ENCODE assay signal across 7 mouse cellular contexts in the genomic region with DNA sequence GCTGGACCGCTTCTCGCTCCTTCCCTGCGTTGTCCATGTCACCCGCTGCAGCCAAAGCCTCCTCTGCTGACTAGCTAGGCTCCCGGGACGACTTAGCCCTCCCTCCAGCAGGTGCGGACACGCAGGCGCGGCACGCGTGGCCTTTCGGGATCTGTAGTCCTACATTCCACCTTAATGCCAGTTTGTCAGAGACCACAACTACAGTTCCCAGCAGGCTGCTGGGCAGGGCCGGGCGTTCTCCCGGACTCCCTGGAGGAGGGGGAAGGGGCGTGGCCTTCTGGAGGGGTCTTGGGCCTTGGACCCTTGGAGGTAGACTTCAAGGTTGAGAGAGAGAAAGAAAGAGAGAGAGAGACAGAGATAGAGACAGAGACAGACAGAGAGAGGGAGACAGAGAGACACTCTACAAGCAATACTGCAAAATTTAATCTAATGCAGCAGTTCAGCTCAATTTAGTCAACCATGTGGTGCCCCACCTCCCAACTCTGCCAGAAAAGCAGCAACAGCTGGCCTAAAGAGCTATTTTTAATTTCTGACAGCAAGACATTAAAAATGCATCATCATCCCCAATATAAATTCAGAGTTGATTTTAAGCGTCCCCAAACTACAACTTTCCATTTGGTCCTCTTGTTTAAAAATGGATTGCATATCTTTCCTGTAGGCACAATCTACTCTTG. TPM values are rescaled to one million over a fixed set of nuclear protein-coding genes. Genes with fewer than 3 reads are reported as not detected.
A peak's percentile ranks its signal among the peaks of the same experiment; 100 is the strongest.
DNase-seq lines count a peak whose midpoint lies in the region; ATAC-seq and TF ChIP-seq lines count a peak whose summit lies in the region.

A gene (minus strand): TSS at position 141 of the 674 bp plus-strand sequence.

- 5% methylated on average over 18 of the region's 18 CpGs for WGBS in embryonic facial prominence, embryonic 14.5 days
- 4% methylated on average over 18 of the region's 18 CpGs for WGBS in heart, adult 2 months
- 5% methylated on average over 18 of the region's 18 CpGs for WGBS in kidney, adult 2 months
- 4% methylated on average over 18 of the region's 18 CpGs for WGBS in limb, embryonic 11.5 days
- WGBS in midbrain, embryonic 13.5 days: 4% methylated on average over 18 of the region's 18 CpGs

- 0 out of 2 replicates have a peak, but pooled peaks cover 4% of the 10 kb centered on the region for H3K9me3 ChIP-seq in embryonic facial prominence, embryonic 14.5 days (ENCODE audit: control insufficient read depth, low read length)
- no peaks in the 10 kb centered on the region; the same call in 1 of the 2 replicates for H3K9me3 ChIP-seq in limb, embryonic 11.5 days (ENCODE audit: control insufficient read depth, low read length)
- H3K9me3 ChIP-seq in midbrain, embryonic 13.5 days: no peaks in the 10 kb centered on the region

- peak; percentile 77 to 89 for DNase-seq in adrenal gland, postnatal 4 days (ENCODE audit: low spot score in 2 of 2)
- DNase-seq in embryonic facial prominence, embryonic 14.5 days (ENCODE audit: low spot score): peak; percentile 98
- peak; percentile 92 to 94 for DNase-seq in heart, adult 2 months
- DNase-seq in kidney, adult 2 months: peak; percentile 97
- DNase-seq in limb, embryonic 11.5 days (ENCODE audit: low spot score): peak; percentile 94
- DNase-seq in spleen, adult 12 weeks (ENCODE audit: low spot score): peak; percentile 13

- H3K79me2 ChIP-seq in heart, adult 2 months (replicated peaks; ENCODE audit: control insufficient read depth, insufficient read depth, low read length): no peaks in the 10 kb centered on the region

- H3K4me2 ChIP-seq in embryonic facial prominence, embryonic 14.5 days (ENCODE audit: low read depth, low read length): peak within 1 kb of the TSS; percentile 76
- peak within 1 kb of the TSS; percentile 87 for H3K4me2 ChIP-seq in limb, embryonic 11.5 days (ENCODE audit: low read depth, severe bottlenecking)
- H3K4me2 ChIP-seq in midbrain, embryonic 13.5 days (replicated peaks): peak within 1 kb of the TSS; percentile 90

- TF ChIP-seq POLR2A in heart, adult 2 months (IDR thresholded peaks at IDR 0.05; ENCODE audit: insufficient read depth, low read depth, low read length): peak; percentile 95
- TF ChIP-seq POLR2A in kidney, adult 2 months (IDR thresholded peaks at IDR 0.05; ENCODE audit: low read depth, low read length): peak; percentile 95

- no peaks in the 10 kb centered on the region for H3K36me3 ChIP-seq in embryonic facial prominence, embryonic 14.5 days (ENCODE audit: control insufficient read depth, insufficient read depth, low read length)
- H3K36me3 ChIP-seq in heart, adult 2 months (ENCODE audit: control insufficient read depth, insufficient read depth, low read length): peaks cover 2% of the 10 kb centered on the region
- H3K36me3 ChIP-seq in kidney, adult 2 months (ENCODE audit: control insufficient read depth, insufficient read depth, low read length): no peaks in the 10 kb centered on the region
- no peaks in the 10 kb centered on the region for H3K36me3 ChIP-seq in limb, embryonic 11.5 days (ENCODE audit: control insufficient read depth, insufficient read depth, low read length)
- no peaks in the 10 kb centered on the region for H3K36me3 ChIP-seq in midbrain, embryonic 13.5 days

- TF ChIP-seq CTCF in heart, adult 2 months (IDR thresholded peaks at IDR 0.05): peak; percentile 12
- TF ChIP-seq CTCF in kidney, adult 2 months (conservative IDR thresholded peaks at IDR 0.05; ENCODE audit: insufficient read depth, insufficient read length, low read depth, low read length): no peak

- H3K9ac ChIP-seq in embryonic facial prominence, embryonic 14.5 days (ENCODE audit: low read depth, low read length): peak within 1 kb of the TSS; percentile 79
- H3K9ac ChIP-seq in heart, adult 2 months (ENCODE audit: low read depth, low read length): peak within 1 kb of the TSS; percentile 72
- peak within 1 kb of the TSS; percentile 72 for H3K9ac ChIP-seq in limb, embryonic 11.5 days (ENCODE audit: low read length)
- peak within 1 kb of the TSS; percentile 90 for H3K9ac ChIP-seq in midbrain, embryonic 13.5 days (replicated peaks)

- intact Hi-C loops in heart, adult 2 months (cut with DNase I): loop anchor here (5.0 kb wide), 1 partner anchor 50 kb away; a partner anchor contains a TSS

- ATAC-seq in embryonic facial prominence, embryonic 14.5 days (ENCODE audit: low read depth): peak; percentile 100
- peak; percentile 99 for ATAC-seq in limb, embryonic 11.5 days (ENCODE audit: insufficient number of reproducible peaks, low FRiP score, low TSS enrichment, low read depth)
- ATAC-seq in midbrain, embryonic 13.5 days: peak; percentile 100

- peaks cover 3% of the 10 kb centered on the region; the same call in 1 of the 2 replicates for H3K4me1 ChIP-seq in embryonic facial prominence, embryonic 14.5 days (ENCODE audit: control insufficient read depth, insufficient read depth, low read length)
- no peaks in the 10 kb centered on the region; the same call in 1 of the 2 replicates for H3K4me1 ChIP-seq in heart, adult 2 months (ENCODE audit: control insufficient read depth, insufficient read depth, low read length)
- H3K4me1 ChIP-seq in kidney, adult 2 months (ENCODE audit: control insufficient read depth, insufficient read depth, low read length): no peaks in the 10 kb centered on the region; the same call in 1 of the 2 replicates
- no peaks in the 10 kb centered on the region for H3K4me1 ChIP-seq in limb, embryonic 11.5 days (ENCODE audit: control insufficient read depth, insufficient read depth, low read length)
- H3K4me1 ChIP-seq in midbrain, embryonic 13.5 days (replicated peaks): peaks cover 21% of the 10 kb centered on the region

- TF ChIP-seq EP300 in heart, adult 2 months (IDR thresholded peaks at IDR 0.05; ENCODE audit: insufficient read depth, low read depth, low read length): no peak

- H3K4me3 ChIP-seq in embryonic facial prominence, embryonic 14.5 days (ENCODE audit: low read depth, low read length): peak within 1 kb of the TSS; percentile 77
- peak within 1 kb of the TSS; percentile 90 for H3K4me3 ChIP-seq in heart, adult 2 months
- H3K4me3 ChIP-seq in kidney, adult 2 months (ENCODE audit: insufficient read depth, low read depth, low read length): peak within 1 kb of the TSS; percentile 80
- peak within 1 kb of the TSS; percentile 70 for H3K4me3 ChIP-seq in limb, embryonic 11.5 days (ENCODE audit: low read depth, low read length)
- H3K4me3 ChIP-seq in midbrain, embryonic 13.5 days (replicated peaks): peak within 1 kb of the TSS; percentile 78

- H3K27me3 ChIP-seq in embryonic facial prominence, embryonic 14.5 days (replicated peaks; ENCODE audit: control insufficient read depth, insufficient read depth, low read length): no peaks in the 10 kb centered on the region
- H3K27me3 ChIP-seq in heart, adult 2 months (ENCODE audit: control insufficient read depth, insufficient read depth, low read length): no peaks in the 10 kb centered on the region
- no peaks in the 10 kb centered on the region for H3K27me3 ChIP-seq in kidney, adult 2 months (replicated peaks; ENCODE audit: control insufficient read depth, insufficient read depth, low read length)
- H3K27me3 ChIP-seq in limb, embryonic 11.5 days (ENCODE audit: control insufficient read depth, insufficient read depth, low read length): no peaks in the 10 kb centered on the region
- no peaks in the 10 kb centered on the region for H3K27me3 ChIP-seq in midbrain, embryonic 13.5 days

- peak within 1 kb of the TSS; percentile 46; the same call in 1 of the 2 replicates for H3K27ac ChIP-seq in embryonic facial prominence, embryonic 14.5 days (replicated peaks; ENCODE audit: low read depth, low read length)
- peak within 1 kb of the TSS; percentile 84 for H3K27ac ChIP-seq in heart, adult 2 months
- H3K27ac ChIP-seq in kidney, adult 2 months (ENCODE audit: insufficient read depth, low read depth, low read length): no peak within 1 kb of the TSS
- H3K27ac ChIP-seq in limb, embryonic 11.5 days (replicated peaks; ENCODE audit: low read depth, low read length): no peak within 1 kb of the TSS
- H3K27ac ChIP-seq in midbrain, embryonic 13.5 days: peak within 1 kb of the TSS; percentile 67; the same call in 1 of the 2 replicates

RNA-seq across cellular contexts. Expression of the gene that starts here (rescaled TPM):
- 10 to 100 TPM; 12.4 to 14.0 TPM for total RNA-seq in adrenal gland, postnatal 4 days (2021)
- 5.9 and 6.5 TPM in 2 replicates for polyA plus RNA-seq in embryonic facial prominence, embryonic 14.5 days (2014; fragmentation: Nextera tagmentation; extraction: Ambion mirVana)
- 1 to 10 TPM; 1.1 to 1.3 TPM for total RNA-seq in heart, adult 2 months (2021)
- polyA plus RNA-seq in heart, adult 2 months (2012; rRNA removed): 0.88 and 1.8 TPM in 2 replicates
- polyA plus RNA-seq in kidney, adult 2 months (2012; rRNA removed): 0.99 and 1.5 TPM in 2 replicates
- polyA plus RNA-seq in limb, embryonic 11.5 days (2014; fragmentation: Nextera tagmentation; extraction: Ambion mirVana): 3.1 and 3.2 TPM in 2 replicates
- 43.6 and 48.1 TPM in 2 replicates for polyA plus RNA-seq in midbrain, embryonic 13.5 days (2015; fragmentation: Nextera tagmentation; extraction: Ambion mirVana)

Comparison
In these comparisons a context has a peak if more than half of its experiments do, and no peak if none do; other contexts are left out.
1. RNA of the gene that starts here (total RNA-seq): 12.4 to 14.0 TPM in adrenal gland, postnatal 4 days; 1.1 to 1.3 TPM in heart, adult 2 months; every median in the first group is over 4 times any median in the second.
2. DNase-seq: peak in every context shown above with its lines; median percentile 98 in embryonic facial prominence, embryonic 14.5 days; 97 in kidney, adult 2 months; 94 in limb, embryonic 11.5 days; 93 in heart, adult 2 months; 83 in adrenal gland, postnatal 4 days; 13 in spleen, adult 12 weeks.
3. H3K27ac ChIP-seq: peak in embryonic facial prominence, embryonic 14.5 days (single experiment), heart, adult 2 months (single experiment) and midbrain, embryonic 13.5 days (single experiment); none in kidney, adult 2 months (single experiment) and limb, embryonic 11.5 days (single experiment).
4. Peak in every context shown above with its lines, with median percentiles within 50 percentile points of each other: ATAC-seq, H3K4me2 ChIP-seq, H3K4me3 ChIP-seq and H3K9ac ChIP-seq.